Mouse (Mus musculus): Measurements from ENCODE around the gene Gcnt4. TPM values are rescaled to one million over a fixed set of nuclear protein-coding genes. Genes with fewer than 3 reads are reported as not detected.
A peak's percentile ranks its signal among the peaks of the same experiment; 100 is the strongest.
"Not testable (repeated sequence)": the region's sequence is repeated elsewhere in the genome, so short reads cannot be mapped to it uniquely, and the experiment has no call there.

The Gcnt4 gene
- polyA plus RNA-seq, 1 experiment = 5.6 TPM

GRCm38 (mm10) chr13:96939680-96940079 lies 15.2 kb downstream of the Gcnt4 start:
- Histone ChIP-seq H3K4me3 (ENCODE audit: insufficient read depth, poor library complexity, severe bottlenecking) (no peak overlapping the region), H3K79me3 (ENCODE audit: low read depth) (no peaks in the 10 kb centered on the region), H3K79me2 (ENCODE audit: control insufficient read depth, insufficient read depth) (no peaks in the 10 kb centered on the region), H3ac (ENCODE audit: control insufficient read depth, insufficient read length, low read depth) (no peak overlapping the region), H3K36me3 (ENCODE audit: control insufficient read depth, insufficient read depth) (peaks cover 29% of the 10 kb centered on the region), H3K27me3 (ENCODE audit: control insufficient read depth, insufficient read depth, insufficient read length) (no peaks in the 10 kb centered on the region)
- TF ChIP-seq CTCF (IDR thresholded peaks at IDR 0.05; ENCODE audit: control insufficient read depth, insufficient read depth, insufficient read length) (no peak), CEBPB (IDR thresholded peaks at IDR 0.05; ENCODE audit: low read depth) (no peak), MYOG (IDR thresholded peaks at IDR 0.05; ENCODE audit: control insufficient read depth, extremely low read depth, insufficient read length) (no peak), MYOD1 (IDR thresholded peaks at IDR 0.05; ENCODE audit: control insufficient read depth, insufficient read length, low read depth) (peak; percentile 81), MAX (IDR thresholded peaks at IDR 0.05) (peak; percentile 44), USF1 (IDR thresholded peaks at IDR 0.05; ENCODE audit: low read depth) (no peak), FOSL1 (IDR thresholded peaks at IDR 0.05; ENCODE audit: insufficient read depth, low read length, poor library complexity, severe bottlenecking) (peak; percentile 54)

DNA sequence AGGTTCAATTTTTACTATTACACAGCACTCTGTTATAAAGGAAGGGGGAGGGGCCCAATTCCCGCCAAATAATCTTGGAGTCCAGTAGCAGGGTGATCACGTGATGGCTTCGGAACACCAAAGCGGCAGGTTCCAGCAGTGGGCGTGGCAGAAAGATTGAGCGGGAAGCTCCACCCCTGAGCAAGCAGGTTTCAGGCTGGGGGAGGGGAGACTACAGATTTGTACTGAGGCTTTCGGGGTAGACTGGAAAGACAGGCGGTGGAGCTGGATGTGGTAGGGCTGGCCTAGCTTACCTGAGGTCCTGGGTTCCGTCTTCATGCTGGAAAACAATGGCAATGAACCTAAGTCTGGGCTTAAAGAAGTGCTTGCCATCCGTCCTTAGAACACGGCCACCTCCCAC lies 17.0 kb downstream of the Gcnt4 start:
- not testable (repeated sequence) for H3K4me3 ChIP-seq (ENCODE audit: insufficient read depth, poor library complexity, severe bottlenecking); H3ac ChIP-seq (ENCODE audit: control insufficient read depth, insufficient read length, low read depth); H3K27me3 ChIP-seq (ENCODE audit: control insufficient read depth, insufficient read depth, insufficient read length); H3K79me2 ChIP-seq (ENCODE audit: control insufficient read depth, insufficient read depth); H3K79me3 ChIP-seq (ENCODE audit: low read depth)
- peaks cover 34% of the 10 kb centered on the region for H3K36me3 ChIP-seq (ENCODE audit: control insufficient read depth, insufficient read depth)

GRCm38 (mm10) chr13:96943571-96943970 lies 19.1 kb downstream of the Gcnt4 start:
- TF ChIP-seq USF1 (IDR thresholded peaks at IDR 0.05; ENCODE audit: low read depth) (no peak), MYOD1 (IDR thresholded peaks at IDR 0.05; ENCODE audit: control insufficient read depth, insufficient read length, low read depth) (no peak), CTCF (IDR thresholded peaks at IDR 0.05; ENCODE audit: control insufficient read depth, insufficient read depth, insufficient read length) (no peak), MAX (IDR thresholded peaks at IDR 0.05) (no peak)
- Histone ChIP-seq H3K27me3 (ENCODE audit: control insufficient read depth, insufficient read depth, insufficient read length) (no peaks in the 10 kb centered on the region), H3K79me2 (ENCODE audit: control insufficient read depth, insufficient read depth) (no peaks in the 10 kb centered on the region)

DNA sequence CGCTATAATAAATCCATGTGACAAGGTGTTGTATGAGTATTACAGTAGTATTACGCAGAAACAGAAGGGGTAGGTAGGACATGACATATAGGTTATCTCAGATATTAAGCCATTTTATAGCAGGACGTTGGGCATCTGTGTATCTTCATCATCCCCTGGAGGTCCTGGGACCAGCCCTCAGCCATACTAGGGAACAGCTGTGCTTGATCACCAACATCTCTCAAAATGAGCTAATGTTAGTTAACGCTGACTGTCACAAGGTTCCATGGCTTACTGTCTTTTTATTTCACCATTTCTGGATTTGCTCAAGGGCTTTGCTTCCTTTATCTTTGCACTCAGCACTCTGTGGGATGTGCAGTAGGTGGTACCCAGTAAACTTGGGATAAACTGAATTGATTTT lies 21.3 kb downstream of the Gcnt4 start:
- Histone ChIP-seq H3K79me2 (ENCODE audit: control insufficient read depth, insufficient read depth) (no peaks in the 10 kb centered on the region), H3K36me3 (ENCODE audit: control insufficient read depth, insufficient read depth) (peaks cover 45% of the 10 kb centered on the region), H3K4me3 (ENCODE audit: insufficient read depth, poor library complexity, severe bottlenecking) (no peak overlapping the region), H3K27me3 (ENCODE audit: control insufficient read depth, insufficient read depth, insufficient read length) (no peaks in the 10 kb centered on the region), H3ac (ENCODE audit: control insufficient read depth, insufficient read length, low read depth) (no peak overlapping the region), H3K79me3 (ENCODE audit: low read depth) (no peaks in the 10 kb centered on the region)
- TF ChIP-seq CEBPB (IDR thresholded peaks at IDR 0.05; ENCODE audit: low read depth) (no peak), USF1 (IDR thresholded peaks at IDR 0.05; ENCODE audit: low read depth) (no peak), MYOG (IDR thresholded peaks at IDR 0.05; ENCODE audit: control insufficient read depth, extremely low read depth, insufficient read length) (no peak)

More at GRCm38 (mm10) chr13:96943571-96943970, 19.1 kb downstream of the Gcnt4 start:
- Histone ChIP-seq H3ac (ENCODE audit: control insufficient read depth, insufficient read length, low read depth) (no peak overlapping the region), H3K36me3 (ENCODE audit: control insufficient read depth, insufficient read depth) (peaks cover 44% of the 10 kb centered on the region), H3K79me3 (ENCODE audit: low read depth) (no peaks in the 10 kb centered on the region), H3K4me3 (ENCODE audit: insufficient read depth, poor library complexity, severe bottlenecking) (no peak overlapping the region)

- no peaks in the 10 kb centered on the region for H3K79me2 ChIP-seq (ENCODE audit: control insufficient read depth, insufficient read depth)
- H3K79me3 ChIP-seq (ENCODE audit: low read depth) = no peaks in the 10 kb centered on the region
- H3K36me3 ChIP-seq (ENCODE audit: control insufficient read depth, insufficient read depth) = peaks cover 45% of the 10 kb centered on the region
- TF ChIP-seq MYOG (IDR thresholded peaks at IDR 0.05; ENCODE audit: control insufficient read depth, extremely low read depth, insufficient read length) (no peak), USF1 (IDR thresholded peaks at IDR 0.05; ENCODE audit: low read depth) (no peak), MYOD1 (IDR thresholded peaks at IDR 0.05; ENCODE audit: control insufficient read depth, insufficient read length, low read depth) (no peak), FOSL1 (IDR thresholded peaks at IDR 0.05; ENCODE audit: insufficient read depth, low read length, poor library complexity, severe bottlenecking) (no peak), MAX (IDR thresholded peaks at IDR 0.05) (no peak), CTCF (IDR thresholded peaks at IDR 0.05; ENCODE audit: control insufficient read depth, insufficient read depth, insufficient read length) (no peak), CEBPB (IDR thresholded peaks at IDR 0.05; ENCODE audit: low read depth) (no peak)
- H3K27me3 ChIP-seq (ENCODE audit: control insufficient read depth, insufficient read depth, insufficient read length) = no peaks in the 10 kb centered on the region
- no peak overlapping the region for H3K4me3 ChIP-seq (ENCODE audit: insufficient read depth, poor library complexity, severe bottlenecking)
- H3ac ChIP-seq (ENCODE audit: control insufficient read depth, insufficient read length, low read depth) = no peak overlapping the region
These were observed 23.2 kb downstream of the Gcnt4 start for GRCm38 (mm10) chr13:96947722-96948121.

DNA sequence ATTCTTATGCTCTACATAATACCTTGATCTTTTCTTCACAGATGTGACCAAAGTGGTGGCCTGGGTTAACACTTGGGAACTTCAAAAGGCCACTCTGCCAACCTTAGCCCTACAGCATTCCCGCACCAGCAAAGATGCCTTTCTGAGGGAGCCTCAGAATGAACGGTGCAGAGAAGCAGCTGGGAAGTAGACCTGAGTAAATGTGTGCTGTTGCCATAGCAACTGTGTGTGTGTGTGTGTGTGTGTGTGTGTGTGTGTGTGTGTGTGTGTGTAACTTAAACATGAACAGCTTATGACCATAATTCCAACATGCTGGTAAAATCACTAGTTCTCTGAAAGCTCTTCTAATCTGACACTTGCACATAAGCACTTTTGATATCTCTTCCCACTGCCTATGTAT lies 27.4 kb downstream of the Gcnt4 start:
- no peak overlapping the region for H3ac ChIP-seq (ENCODE audit: control insufficient read depth, insufficient read length, low read depth)
- peaks cover 21% of the 10 kb centered on the region for H3K36me3 ChIP-seq (ENCODE audit: control insufficient read depth, insufficient read depth)
- no peaks in the 10 kb centered on the region for H3K79me3 ChIP-seq (ENCODE audit: low read depth)
- H3K27me3 ChIP-seq (ENCODE audit: control insufficient read depth, insufficient read depth, insufficient read length) = no peaks in the 10 kb centered on the region
- H3K79me2 ChIP-seq (ENCODE audit: control insufficient read depth, insufficient read depth) = no peaks in the 10 kb centered on the region
- no peak for TF ChIP-seq CEBPB (IDR thresholded peaks at IDR 0.05; ENCODE audit: low read depth)
- TF ChIP-seq CTCF (IDR thresholded peaks at IDR 0.05; ENCODE audit: control insufficient read depth, insufficient read depth, insufficient read length) = no peak
- TF ChIP-seq FOSL1 (IDR thresholded peaks at IDR 0.05; ENCODE audit: insufficient read depth, low read length, poor library complexity, severe bottlenecking) = no peak
- TF ChIP-seq MAX (IDR thresholded peaks at IDR 0.05) = no peak
- TF ChIP-seq USF1 (IDR thresholded peaks at IDR 0.05; ENCODE audit: low read depth) = no peak
- TF ChIP-seq MYOG (IDR thresholded peaks at IDR 0.05; ENCODE audit: control insufficient read depth, extremely low read depth, insufficient read length) = no peak
- TF ChIP-seq MYOD1 (IDR thresholded peaks at IDR 0.05; ENCODE audit: control insufficient read depth, insufficient read length, low read depth) = no peak
- H3K4me3 ChIP-seq (ENCODE audit: insufficient read depth, poor library complexity, severe bottlenecking) = no peak overlapping the region

All from C2C12 (cell line).